ENCODE assay signal across 10 mouse cellular contexts in the genomic region with DNA sequence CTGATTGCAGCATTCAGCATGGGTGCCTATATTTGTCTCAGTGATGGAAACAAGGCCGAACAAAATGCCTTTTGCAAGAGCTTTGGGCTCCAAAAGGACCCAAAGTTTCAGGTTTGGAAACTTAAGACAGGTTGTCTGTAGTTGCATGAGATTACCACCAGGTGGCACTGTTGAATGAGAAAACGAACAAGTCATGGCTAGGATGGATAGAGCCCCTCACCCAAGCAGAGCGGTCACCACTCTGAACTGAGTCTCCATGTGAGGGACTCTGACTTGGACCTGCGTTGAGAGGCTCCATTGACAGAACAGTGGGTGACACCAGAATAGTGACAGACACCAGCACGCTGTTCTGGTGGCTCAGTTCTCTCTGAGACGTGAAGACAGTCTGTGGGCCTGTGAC. TPM values are rescaled to one million over a fixed set of nuclear protein-coding genes. Genes with fewer than 3 reads are reported as not detected.
DNase-seq lines count a peak whose midpoint lies in the region; ATAC-seq and TF ChIP-seq lines count a peak whose summit lies in the region.
"Had no signal": no experiment of that assay in that cellular context is flagged by ENCODE, and none has a peak within 500 bp of the region (broad histone marks: within the 10 kb centered on the region; RNA-seq: fewer than 3 reads in every experiment).

No protein-coding gene starts in this region.

- no peak; the same call in 1 of the 2 replicates for ATAC-seq in hindbrain, embryonic 12.5 days (ENCODE audit: low FRiP score)
- no peak for ATAC-seq in liver, embryonic 14.5 days (ENCODE audit: insufficient read depth)
- no peak for ATAC-seq in activated CD4-positive, CD25-positive, alpha-beta regulatory T cell, adult 4 months

- no peak overlapping the region for H3K9ac ChIP-seq in hindbrain, embryonic 12.5 days
- H3K9ac ChIP-seq in MEL (ENCODE audit: control insufficient read depth, low read depth, low read length, poor library complexity, severe bottlenecking) = no peak overlapping the region
- H3K9ac ChIP-seq in liver, embryonic 14.5 days (replicated peaks) = no peak overlapping the region
- H3K9ac ChIP-seq: embryonic facial prominence, embryonic 12.5 days had no signal

- no peak overlapping the region for H3K4me2 ChIP-seq in hindbrain, embryonic 12.5 days (replicated peaks)
- H3K4me2 ChIP-seq in liver, embryonic 14.5 days (ENCODE audit: low read depth) = no peak overlapping the region
- H3K4me2 ChIP-seq: embryonic facial prominence, embryonic 12.5 days had no signal

- no peak for TF ChIP-seq EP300 in MEL (IDR thresholded peaks at IDR 0.05; ENCODE audit: low read depth in 1 of 2, low read length in 2 of 2)
- TF ChIP-seq EP300 in liver, embryonic 14.5 days (IDR thresholded peaks at IDR 0.05; ENCODE audit: low read depth) = no peak

- H3K27me3 ChIP-seq in hindbrain, embryonic 10.5 days (ENCODE audit: insufficient read depth, poor library complexity, severe bottlenecking) = peaks cover 5% of the 10 kb centered on the region; the same call in 1 of the 2 replicates
- H3K27me3 ChIP-seq in hindbrain, embryonic 12.5 days = no peaks in the 10 kb centered on the region
- H3K27me3 ChIP-seq in MEL (ENCODE audit: control insufficient read depth in 1 of 2, insufficient read depth in 2 of 2, low read length in 2 of 2) = peaks cover 0 to 6% of the 10 kb centered on the region in 2 experiments; a peak in 3 of 4 replicates
- no peaks in the 10 kb centered on the region; the same call in 1 of the 2 replicates for H3K27me3 ChIP-seq in embryonic facial prominence, embryonic 10.5 days (replicated peaks; ENCODE audit: low read depth, poor library complexity, severe bottlenecking)
- no peaks in the 10 kb centered on the region for H3K27me3 ChIP-seq in liver, embryonic 14.5 days (ENCODE audit: control insufficient read depth, insufficient read depth, low read length)
- H3K27me3 ChIP-seq: embryonic facial prominence, embryonic 12.5 days had no signal

- H3K79me2 ChIP-seq in MEL (ENCODE audit: control insufficient read depth, insufficient read depth, low read length, poor library complexity) = no peaks in the 10 kb centered on the region

- no peaks in the 10 kb centered on the region for H3K9me3 ChIP-seq in hindbrain, embryonic 10.5 days
- H3K9me3 ChIP-seq in hindbrain, embryonic 12.5 days (replicated peaks) = no peaks in the 10 kb centered on the region
- no peaks in the 10 kb centered on the region for H3K9me3 ChIP-seq in MEL (replicated peaks; ENCODE audit: insufficient read depth, low read length)
- no peaks in the 10 kb centered on the region for H3K9me3 ChIP-seq in embryonic facial prominence, embryonic 10.5 days
- no peaks in the 10 kb centered on the region for H3K9me3 ChIP-seq in liver, embryonic 14.5 days (ENCODE audit: control insufficient read depth, low read length)
- H3K9me3 ChIP-seq: embryonic facial prominence, embryonic 12.5 days had no signal

- WGBS in hindbrain, embryonic 10.5 days = 45% methylated on average over 6 of the region's 6 CpGs
- WGBS in hindbrain, embryonic 12.5 days = 48% methylated on average over 6 of the region's 6 CpGs
- 44% methylated on average over 6 of the region's 6 CpGs for WGBS in embryonic facial prominence, embryonic 10.5 days
- WGBS in liver, embryonic 14.5 days (ENCODE audit: insufficient replicate concordance) = 31% methylated on average over 6 of the region's 6 CpGs

- no peak overlapping the region for H3K27ac ChIP-seq in hindbrain, embryonic 10.5 days
- no peak overlapping the region for H3K27ac ChIP-seq in hindbrain, embryonic 12.5 days
- H3K27ac ChIP-seq in MEL (ENCODE audit: control insufficient read depth, low read depth, low read length) = no peak overlapping the region
- peak overlapping the region; percentile 58; the same call in 1 of the 2 replicates for H3K27ac ChIP-seq in embryonic facial prominence, embryonic 10.5 days (replicated peaks)
- no peak overlapping the region for H3K27ac ChIP-seq in liver, embryonic 14.5 days
- H3K27ac ChIP-seq: embryonic facial prominence, embryonic 12.5 days had no signal

- H3K4me3 ChIP-seq in hindbrain, embryonic 10.5 days = no peak overlapping the region
- no peak overlapping the region for H3K4me3 ChIP-seq in hindbrain, embryonic 12.5 days
- no peak overlapping the region for H3K4me3 ChIP-seq in MEL (ENCODE audit: control insufficient read depth in 1 of 2, insufficient read depth in 1 of 2, low read depth in 2 of 2, low read length in 2 of 2)
- no peak overlapping the region for H3K4me3 ChIP-seq in embryonic facial prominence, embryonic 10.5 days
- no peak overlapping the region for H3K4me3 ChIP-seq in liver, embryonic 14.5 days (ENCODE audit: insufficient read depth in 1 of 2, low read depth in 2 of 2, low read length in 2 of 2)
- H3K4me3 ChIP-seq: embryonic facial prominence, embryonic 12.5 days had no signal

- TF ChIP-seq CTCF in MEL (IDR thresholded peaks at IDR 0.05 in 2 of 3, conservative IDR thresholded peaks at IDR 0.05 in 1 of 3; ENCODE audit: control insufficient read depth in 1 of 3, insufficient read depth in 1 of 3, low read depth in 2 of 3, low read length in 3 of 3, poor library complexity in 1 of 3, severe bottlenecking in 1 of 3) = peak; percentile 52 to 86 (median 74)
- peak; percentile 90 for TF ChIP-seq CTCF in liver, embryonic 14.5 days (IDR thresholded peaks at IDR 0.05; ENCODE audit: low read depth)

- DNase-seq in hindbrain, embryonic 10.5 days (ENCODE audit: low spot score) = peak; percentile 56
- DNase-seq in MEL (ENCODE audit: low read depth, low spot score) = peak; percentile 50
- DNase-seq in embryonic facial prominence, embryonic 10.5 days (ENCODE audit: low spot score) = peak; percentile 59
- DNase-seq in hindlimb bud, embryonic 11.5 days (ENCODE audit: extremely low spot score, low read depth, low spot score) = peak; percentile 62
- DNase-seq in liver, embryonic 14.5 days (ENCODE audit: low read depth in 3 of 3, low spot score in 3 of 3) = no peak
- DNase-seq in retina, embryonic 14.5 days (ENCODE audit: low spot score) = peak; percentile 81

- no peak for TF ChIP-seq POLR2A in MEL (IDR thresholded peaks at IDR 0.05; ENCODE audit: control insufficient read depth in 1 of 2, insufficient read depth in 1 of 2, low read depth in 1 of 2, low read length in 2 of 2, poor library complexity in 1 of 2)

- H3K36me3 ChIP-seq in hindbrain, embryonic 10.5 days = no peaks in the 10 kb centered on the region
- no peaks in the 10 kb centered on the region for H3K36me3 ChIP-seq in hindbrain, embryonic 12.5 days
- no peaks in the 10 kb centered on the region for H3K36me3 ChIP-seq in MEL (ENCODE audit: control insufficient read depth in 1 of 2, insufficient read depth in 2 of 2, low read length in 2 of 2)
- no peaks in the 10 kb centered on the region for H3K36me3 ChIP-seq in embryonic facial prominence, embryonic 10.5 days (replicated peaks)
- no peaks in the 10 kb centered on the region for H3K36me3 ChIP-seq in liver, embryonic 14.5 days (replicated peaks; ENCODE audit: control insufficient read depth, insufficient read depth, low read depth)
- H3K36me3 ChIP-seq: embryonic facial prominence, embryonic 12.5 days had no signal

- TF ChIP-seq RAD21 in MEL (IDR thresholded peaks at IDR 0.05; ENCODE audit: low read depth, low read length) = peak; percentile 84

- peaks cover 23% of the 10 kb centered on the region for H3K4me1 ChIP-seq in hindbrain, embryonic 10.5 days (replicated peaks)
- peaks cover 10% of the 10 kb centered on the region for H3K4me1 ChIP-seq in hindbrain, embryonic 12.5 days
- no peaks in the 10 kb centered on the region for H3K4me1 ChIP-seq in MEL (ENCODE audit: control insufficient read depth in 1 of 2, insufficient read depth in 2 of 2, low read length in 2 of 2)
- peaks cover 30% of the 10 kb centered on the region for H3K4me1 ChIP-seq in embryonic facial prominence, embryonic 10.5 days
- H3K4me1 ChIP-seq in liver, embryonic 14.5 days (replicated peaks; ENCODE audit: control insufficient read depth in 2 of 2, insufficient read depth in 2 of 2, low read length in 1 of 2) = peaks cover 0 to 5% of the 10 kb centered on the region in 2 experiments; a peak in 2 of 4 replicates

RNA-seq across cellular contexts. Expression of gene Krtap5-4, which starts 13.2 kb away (rescaled TPM):
- not detected in 2 replicates for polyA plus RNA-seq in hindbrain, embryonic 10.5 days (2016; fragmentation: Nextera tagmentation; extraction: Ambion mirVana)
- polyA plus RNA-seq in hindbrain, embryonic 12.5 days (2016; fragmentation: Nextera tagmentation; extraction: Ambion mirVana) = not detected in 2 replicates
- not detected in 2 replicates for total RNA-seq in MEL (2012; rRNA removed)
- not detected for polyA plus RNA-seq in MEL (2012; ENCODE audit: insufficient read depth in 1 of 2, insufficient read length in 2 of 2, low read depth in 1 of 2, low replicate concordance in 2 of 2, missing spikeins in 1 of 2)
- polyA plus RNA-seq in embryonic facial prominence, embryonic 10.5 days (2016; fragmentation: Nextera tagmentation; extraction: Ambion mirVana) = not detected in 2 replicates
- not detected in 2 replicates for polyA plus RNA-seq in liver, embryonic 14.5 days (2012; rRNA removed)
- not detected in 2 replicates for polyA plus RNA-seq in liver, embryonic 14.5 days (2014; fragmentation: Nextera tagmentation; extraction: Ambion mirVana)
- not detected for polyA plus RNA-seq in activated CD4-positive, CD25-positive, alpha-beta regulatory T cell, adult 4 months (2017; shearing (Covaris generic))
- polyA plus RNA-seq: embryonic facial prominence, embryonic 12.5 days; liver, embryonic 16.5 days had no signal

RNA-seq across cellular contexts. Expression of gene Krtap5-1, which starts 19.6 kb away (rescaled TPM):
- polyA plus RNA-seq in hindbrain, embryonic 10.5 days (2016; fragmentation: Nextera tagmentation; extraction: Ambion mirVana) = not detected in 2 replicates
- polyA plus RNA-seq in hindbrain, embryonic 12.5 days (2016; fragmentation: Nextera tagmentation; extraction: Ambion mirVana) = not detected in 2 replicates
- not detected in 2 replicates for total RNA-seq in MEL (2012; rRNA removed)
- polyA plus RNA-seq in MEL (2012; ENCODE audit: insufficient read depth in 1 of 2, insufficient read length in 2 of 2, low read depth in 1 of 2, low replicate concordance in 2 of 2, missing spikeins in 1 of 2) = not detected
- polyA plus RNA-seq in embryonic facial prominence, embryonic 10.5 days (2016; fragmentation: Nextera tagmentation; extraction: Ambion mirVana) = not detected in 2 replicates
- polyA plus RNA-seq in liver, embryonic 14.5 days (2012; rRNA removed) = not detected in 2 replicates
- polyA plus RNA-seq in liver, embryonic 14.5 days (2014; fragmentation: Nextera tagmentation; extraction: Ambion mirVana) = not detected in 2 replicates
- polyA plus RNA-seq in activated CD4-positive, CD25-positive, alpha-beta regulatory T cell, adult 4 months (2017; shearing (Covaris generic)) = not detected
- polyA plus RNA-seq: embryonic facial prominence, embryonic 12.5 days; liver, embryonic 16.5 days had no signal

RNA-seq across cellular contexts. Expression of gene Gm4559, which starts 42.4 kb away (rescaled TPM):
- polyA plus RNA-seq in hindbrain, embryonic 10.5 days (2016; fragmentation: Nextera tagmentation; extraction: Ambion mirVana) = not detected in 2 replicates
- polyA plus RNA-seq in hindbrain, embryonic 12.5 days (2016; fragmentation: Nextera tagmentation; extraction: Ambion mirVana) = not detected in 2 replicates
- not detected in 2 replicates for total RNA-seq in MEL (2012; rRNA removed)
- polyA plus RNA-seq in MEL (2012; ENCODE audit: insufficient read depth in 1 of 2, insufficient read length in 2 of 2, low read depth in 1 of 2, low replicate concordance in 2 of 2, missing spikeins in 1 of 2) = not detected
- polyA plus RNA-seq in embryonic facial prominence, embryonic 10.5 days (2016; fragmentation: Nextera tagmentation; extraction: Ambion mirVana) = not detected in 2 replicates
- not detected in 2 replicates for polyA plus RNA-seq in liver, embryonic 14.5 days (2012; rRNA removed)
- not detected in 2 replicates for polyA plus RNA-seq in liver, embryonic 14.5 days (2014; fragmentation: Nextera tagmentation; extraction: Ambion mirVana)
- polyA plus RNA-seq in activated CD4-positive, CD25-positive, alpha-beta regulatory T cell, adult 4 months (2017; shearing (Covaris generic)) = not detected
- polyA plus RNA-seq: embryonic facial prominence, embryonic 12.5 days; liver, embryonic 16.5 days had no signal

RNA-seq across cellular contexts. Expression of gene Ifitm10, which starts 57.0 kb away (rescaled TPM):
- 0.63 and 1.1 TPM in 2 replicates for polyA plus RNA-seq in hindbrain, embryonic 10.5 days (2016; fragmentation: Nextera tagmentation; extraction: Ambion mirVana)
- 0.82 and 1.3 TPM in 2 replicates for polyA plus RNA-seq in hindbrain, embryonic 12.5 days (2016; fragmentation: Nextera tagmentation; extraction: Ambion mirVana)
- total RNA-seq in MEL (2012; rRNA removed) = not detected in 2 replicates
- under 1 TPM in 1 of 2 experiments, not detected in 1; 0.21 TPM for polyA plus RNA-seq in MEL (2012; ENCODE audit: insufficient read depth in 1 of 2, insufficient read length in 2 of 2, low read depth in 1 of 2, low replicate concordance in 2 of 2, missing spikeins in 1 of 2)
- 2.2 and 3.0 TPM in 2 replicates for polyA plus RNA-seq in embryonic facial prominence, embryonic 10.5 days (2016; fragmentation: Nextera tagmentation; extraction: Ambion mirVana)
- polyA plus RNA-seq in liver, embryonic 14.5 days (2012; rRNA removed) = 0.87 and 1.1 TPM in 2 replicates
- polyA plus RNA-seq in liver, embryonic 14.5 days (2014; fragmentation: Nextera tagmentation; extraction: Ambion mirVana) = 1.0 and 1.3 TPM in 2 replicates
- 1 to 10 TPM; 1.9 to 2.5 TPM for polyA plus RNA-seq in activated CD4-positive, CD25-positive, alpha-beta regulatory T cell, adult 4 months (2017; shearing (Covaris generic))

RNA-seq across cellular contexts. Expression of gene Gm2431, which starts 58.4 kb away (rescaled TPM):
- polyA plus RNA-seq in hindbrain, embryonic 10.5 days (2016; fragmentation: Nextera tagmentation; extraction: Ambion mirVana) = not detected in 2 replicates
- not detected in 2 replicates for polyA plus RNA-seq in hindbrain, embryonic 12.5 days (2016; fragmentation: Nextera tagmentation; extraction: Ambion mirVana)
- not detected in 2 replicates for total RNA-seq in MEL (2012; rRNA removed)
- not detected for polyA plus RNA-seq in MEL (2012; ENCODE audit: insufficient read depth in 1 of 2, insufficient read length in 2 of 2, low read depth in 1 of 2, low replicate concordance in 2 of 2, missing spikeins in 1 of 2)
- not detected in 2 replicates for polyA plus RNA-seq in embryonic facial prominence, embryonic 10.5 days (2016; fragmentation: Nextera tagmentation; extraction: Ambion mirVana)
- polyA plus RNA-seq in liver, embryonic 14.5 days (2012; rRNA removed) = not detected in 2 replicates
- polyA plus RNA-seq in liver, embryonic 14.5 days (2014; fragmentation: Nextera tagmentation; extraction: Ambion mirVana) = not detected in 2 replicates
- not detected for polyA plus RNA-seq in activated CD4-positive, CD25-positive, alpha-beta regulatory T cell, adult 4 months (2017; shearing (Covaris generic))
- polyA plus RNA-seq: embryonic facial prominence, embryonic 12.5 days; liver, embryonic 16.5 days had no signal

Comparison
In these comparisons a context has a peak if more than half of its experiments do, and no peak if none do; other contexts are left out.
1. DNase-seq: peak in hindbrain, embryonic 10.5 days (single experiment), MEL (single experiment), embryonic facial prominence, embryonic 10.5 days (single experiment), hindlimb bud, embryonic 11.5 days (single experiment) and retina, embryonic 14.5 days (single experiment); none in liver, embryonic 14.5 days (0 of 3).